Mouse (Mus musculus): Measurements from ENCODE around the gene Senp3. TPM values are rescaled to one million over a fixed set of nuclear protein-coding genes. Genes with fewer than 3 reads are reported as not detected.

Gene Senp3
- polyA plus RNA-seq, 1 experiment from 2014 or later: 119 TPM

GRCm38 (mm10) chr11:69672211-69672706 is 9.6 kb downstream of the Senp3 start, which contains the start of gene Eif4a1:
TSS of gene Eif4a1 (minus strand) at chr11:69672423.
- Histone ChIP-seq H3K9me3 (no peaks in the 10 kb centered on the region), H3K27ac (peak within 1 kb of the TSS; percentile 98), H3K4me2 (peak within 1 kb of the TSS; percentile 87), H3K27me3 (no peaks in the 10 kb centered on the region), H3K36me3 (peaks cover 77% of the 10 kb centered on the region), H3K9ac (peak within 1 kb of the TSS; percentile 100), H3K4me1 (peaks cover 23% of the 10 kb centered on the region), H3K4me3 (peak within 1 kb of the TSS; percentile 100)
- WGBS: under 1% methylated on average over 36 of the region's 36 CpGs
- peak; percentile 98 for ATAC-seq (ENCODE audit: insufficient number of reproducible peaks, insufficient read depth, low FRiP score, low TSS enrichment, low read depth)

- Histone ChIP-seq H3K9ac (peak overlapping the region; percentile 100), H3K27me3 (no peaks in the 10 kb centered on the region), H3K9me3 (no peaks in the 10 kb centered on the region), H3K27ac (peak overlapping the region; percentile 98), H3K4me3 (peak overlapping the region; percentile 100), H3K4me2 (peak overlapping the region; percentile 87), H3K4me1 (peaks cover 23% of the 10 kb centered on the region), H3K36me3 (peaks cover 75% of the 10 kb centered on the region)
- under 1% methylated on average over 43 of the region's 43 CpGs for WGBS
- peak; percentile 2; the same call in 1 of the 2 replicates for ATAC-seq (ENCODE audit: insufficient number of reproducible peaks, insufficient read depth, low FRiP score, low TSS enrichment, low read depth)
Measured at GRCm38 (mm10) chr11:69671726-69672124, 10.2 kb downstream of the Senp3 start.

GRCm38 (mm10) chr11:69670786-69671725 is 10.8 kb downstream of the Senp3 start:
- peak overlapping the region; percentile 87 for H3K4me2 ChIP-seq
- H3K27me3 ChIP-seq: no peaks in the 10 kb centered on the region
- peak overlapping the region; percentile 100 for H3K9ac ChIP-seq
- under 1% methylated on average over 58 of the region's 61 CpGs for WGBS
- H3K4me1 ChIP-seq: peaks cover 23% of the 10 kb centered on the region
- no peaks in the 10 kb centered on the region for H3K9me3 ChIP-seq
- peak overlapping the region; percentile 98 for H3K27ac ChIP-seq
- H3K36me3 ChIP-seq: peaks cover 75% of the 10 kb centered on the region
- H3K4me3 ChIP-seq: peak overlapping the region; percentile 100
- ATAC-seq (ENCODE audit: insufficient number of reproducible peaks, insufficient read depth, low FRiP score, low TSS enrichment, low read depth): peak; percentile 59

GRCm38 (mm10) chr11:69666665-69667005 is 15.2 kb downstream of the Senp3 start:
- H3K4me3 ChIP-seq: no peak overlapping the region
- no peak for ATAC-seq (ENCODE audit: insufficient number of reproducible peaks, insufficient read depth, low FRiP score, low TSS enrichment, low read depth)
- H3K36me3 ChIP-seq: peaks cover 70% of the 10 kb centered on the region
- H3K9me3 ChIP-seq: no peaks in the 10 kb centered on the region
- H3K27me3 ChIP-seq: no peaks in the 10 kb centered on the region
- WGBS: 81% methylated on average over 3 of the region's 3 CpGs
- no peak overlapping the region for H3K27ac ChIP-seq
- peaks cover 29% of the 10 kb centered on the region for H3K4me1 ChIP-seq
- no peak overlapping the region for H3K4me2 ChIP-seq
- H3K9ac ChIP-seq: no peak overlapping the region

- Histone ChIP-seq H3K4me2 (no peak within 1 kb of the TSS), H3K4me3 (no peak within 1 kb of the TSS), H3K9me3 (no peaks in the 10 kb centered on the region), H3K9ac (no peak within 1 kb of the TSS), H3K4me1 (peaks cover 34% of the 10 kb centered on the region), H3K36me3 (peaks cover 70% of the 10 kb centered on the region), H3K27ac (peak within 1 kb of the TSS; percentile 44; the same call in 1 of the 2 replicates), H3K27me3 (no peaks in the 10 kb centered on the region)
- WGBS: 26% methylated on average over 7 of the region's 7 CpGs
- ATAC-seq (ENCODE audit: insufficient number of reproducible peaks, insufficient read depth, low FRiP score, low TSS enrichment, low read depth): no peak
Measured at GRCm38 (mm10) chr11:69665961-69666664, 15.8 kb downstream of the Senp3 start, which contains the start of gene Cd68. TSS of gene Cd68 (minus strand) at chr11:69666153.

GRCm38 (mm10) chr11:69665457-69665960 is 16.4 kb downstream of the Senp3 start:
- Histone ChIP-seq H3K27me3 (no peaks in the 10 kb centered on the region), H3K9me3 (no peaks in the 10 kb centered on the region), H3K4me2 (no peak overlapping the region), H3K4me3 (no peak overlapping the region), H3K27ac (peak overlapping the region; percentile 44; the same call in 1 of the 2 replicates), H3K36me3 (peaks cover 67% of the 10 kb centered on the region), H3K9ac (no peak overlapping the region), H3K4me1 (peaks cover 34% of the 10 kb centered on the region)
- ATAC-seq (ENCODE audit: insufficient number of reproducible peaks, insufficient read depth, low FRiP score, low TSS enrichment, low read depth): no peak
- WGBS: 74% methylated on average over 9 of the region's 9 CpGs

- no peaks in the 10 kb centered on the region for H3K27me3 ChIP-seq
- no peak overlapping the region for H3K9ac ChIP-seq
- no peaks in the 10 kb centered on the region for H3K9me3 ChIP-seq
- H3K4me2 ChIP-seq: no peak overlapping the region
- H3K4me3 ChIP-seq: no peak overlapping the region
- peaks cover 27% of the 10 kb centered on the region for H3K4me1 ChIP-seq
- ATAC-seq (ENCODE audit: insufficient number of reproducible peaks, insufficient read depth, low FRiP score, low TSS enrichment, low read depth): no peak
- H3K36me3 ChIP-seq: peaks cover 60% of the 10 kb centered on the region
- no peak overlapping the region for H3K27ac ChIP-seq
- WGBS: 90% methylated on average over 7 of the region's 7 CpGs
Measured at GRCm38 (mm10) chr11:69664841-69665240, 17.0 kb downstream of the Senp3 start.

GRCm38 (mm10) chr11:69663795-69664194 is 18.1 kb downstream of the Senp3 start:
- H3K9ac ChIP-seq: no peak overlapping the region
- peak overlapping the region; percentile 98; the same call in 1 of the 2 replicates for H3K27ac ChIP-seq
- WGBS: 88% methylated on average over 6 of the region's 6 CpGs
- peaks cover 18% of the 10 kb centered on the region for H3K4me1 ChIP-seq
- peaks cover 56% of the 10 kb centered on the region for H3K36me3 ChIP-seq
- peak overlapping the region; percentile 61; the same call in 1 of the 2 replicates for H3K4me2 ChIP-seq
- H3K9me3 ChIP-seq: no peaks in the 10 kb centered on the region
- ATAC-seq (ENCODE audit: insufficient number of reproducible peaks, insufficient read depth, low FRiP score, low TSS enrichment, low read depth): no peak
- no peaks in the 10 kb centered on the region for H3K27me3 ChIP-seq
- H3K4me3 ChIP-seq: no peak overlapping the region

- peak overlapping the region; percentile 98 for H3K27ac ChIP-seq
- peak overlapping the region; percentile 57 for H3K4me3 ChIP-seq
- H3K4me1 ChIP-seq: peaks cover 16% of the 10 kb centered on the region
- no peaks in the 10 kb centered on the region for H3K9me3 ChIP-seq
- no peaks in the 10 kb centered on the region for H3K27me3 ChIP-seq
- 72% methylated on average over 13 of the region's 13 CpGs for WGBS
- peak overlapping the region; percentile 74 for H3K9ac ChIP-seq
- H3K36me3 ChIP-seq: peaks cover 56% of the 10 kb centered on the region
- peak overlapping the region; percentile 61 for H3K4me2 ChIP-seq
- no peak for ATAC-seq (ENCODE audit: insufficient number of reproducible peaks, insufficient read depth, low FRiP score, low TSS enrichment, low read depth)
Measured at GRCm38 (mm10) chr11:69662967-69663671, 18.8 kb downstream of the Senp3 start.

- Histone ChIP-seq H3K36me3 (peaks cover 56% of the 10 kb centered on the region), H3K27me3 (no peaks in the 10 kb centered on the region), H3K4me2 (peak within 1 kb of the TSS; percentile 61), H3K4me1 (peaks cover 16% of the 10 kb centered on the region), H3K9me3 (no peaks in the 10 kb centered on the region), H3K9ac (peak within 1 kb of the TSS; percentile 74), H3K4me3 (peak within 1 kb of the TSS; percentile 57), H3K27ac (peak within 1 kb of the TSS; percentile 98)
- ATAC-seq (ENCODE audit: insufficient number of reproducible peaks, insufficient read depth, low FRiP score, low TSS enrichment, low read depth): peak; percentile 92
- under 1% methylated on average over 48 of the region's 48 CpGs for WGBS
Measured at GRCm38 (mm10) chr11:69662213-69662966, 19.5 kb downstream of the Senp3 start, which contains the start of gene Mpdu1. TSS of gene Mpdu1 (minus strand) at chr11:69662642.

Measured in embryonic facial prominence, embryonic 13.5 days (tissue).